Mouse (Mus musculus): ENCODE results near the gene Lrriq1.

The Lrriq1 gene

DNA sequence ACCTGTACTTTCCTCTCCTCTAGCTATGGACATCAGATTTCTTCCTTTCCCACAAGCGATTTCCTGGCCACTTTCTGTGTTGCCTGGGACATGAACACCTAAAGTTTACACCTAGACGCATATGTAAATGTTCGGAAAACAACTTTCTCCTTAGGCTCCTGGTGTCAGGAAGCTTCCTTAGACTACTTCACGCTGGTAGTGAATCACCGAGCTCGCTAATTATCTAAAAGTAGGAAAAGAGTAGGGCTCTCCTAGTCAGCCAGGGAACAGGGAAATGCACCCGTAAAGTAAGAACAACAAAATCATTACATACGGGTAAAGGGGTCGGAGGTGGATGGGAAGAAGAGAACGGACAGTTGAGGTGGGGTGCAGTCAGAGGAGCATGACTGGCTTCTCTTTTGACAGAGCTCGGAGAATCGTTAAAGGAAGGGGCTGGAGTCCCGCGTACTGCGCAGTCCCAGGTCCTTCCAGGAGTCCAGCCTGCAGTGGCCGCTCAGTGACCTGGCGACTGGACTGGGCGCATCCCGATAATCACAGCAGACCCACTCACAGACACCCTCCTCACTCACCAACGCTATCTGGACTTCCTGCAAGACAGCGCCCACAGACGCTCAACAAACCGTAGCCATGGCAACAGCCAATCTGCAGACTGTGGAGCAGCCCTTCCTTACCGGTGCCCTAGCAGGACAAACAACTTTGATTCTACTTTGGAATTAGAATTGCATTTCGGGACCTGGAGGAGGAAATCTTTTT lies at the start of gene Lrriq1:
Lrriq1 (minus strand) TSS at position 616 of the 753 bp plus-strand sequence.
- DNase-seq, result peak; percentile 10

- no peak for DNase-seq
These were observed 18.0 kb upstream of the Lrriq1 start for GRCm38 (mm10) chr10:103253842-103254803.

DNA sequence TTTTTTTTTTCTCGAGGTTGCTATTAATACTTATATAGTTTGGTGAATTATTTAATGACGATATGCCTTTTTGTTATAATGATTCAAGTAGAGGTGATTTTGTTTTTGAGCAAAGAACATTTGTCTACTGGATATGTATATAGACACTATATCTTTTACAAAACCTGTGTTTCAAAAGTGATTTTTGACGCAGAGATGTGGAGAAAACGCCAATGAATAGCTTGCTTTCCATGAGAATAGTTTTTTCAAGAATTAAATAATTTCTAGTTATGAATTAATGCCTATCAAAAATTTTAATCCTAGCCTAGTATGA lies 294 bp upstream of the Lrriq1 start:
- no peak for DNase-seq

DNA sequence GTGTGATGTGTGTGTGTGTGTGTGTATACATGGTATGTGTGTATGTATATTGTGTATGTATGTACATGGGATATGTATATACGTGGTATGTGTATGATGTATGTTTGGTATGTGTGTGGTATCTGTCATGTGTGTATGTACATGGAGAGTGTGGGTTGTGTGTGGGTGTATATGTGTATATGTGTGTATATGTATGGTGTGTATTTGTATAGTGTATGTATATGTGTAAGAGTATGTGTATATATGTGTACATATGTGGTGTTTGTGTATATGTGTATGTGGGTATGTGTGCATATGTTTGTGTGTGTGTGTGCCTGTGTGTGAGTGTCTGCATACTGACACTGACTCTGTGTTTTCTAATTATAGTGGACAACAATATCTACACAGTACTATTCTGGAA lies 9.5 kb downstream of the Lrriq1 start:
- no peak for DNase-seq

DNA sequence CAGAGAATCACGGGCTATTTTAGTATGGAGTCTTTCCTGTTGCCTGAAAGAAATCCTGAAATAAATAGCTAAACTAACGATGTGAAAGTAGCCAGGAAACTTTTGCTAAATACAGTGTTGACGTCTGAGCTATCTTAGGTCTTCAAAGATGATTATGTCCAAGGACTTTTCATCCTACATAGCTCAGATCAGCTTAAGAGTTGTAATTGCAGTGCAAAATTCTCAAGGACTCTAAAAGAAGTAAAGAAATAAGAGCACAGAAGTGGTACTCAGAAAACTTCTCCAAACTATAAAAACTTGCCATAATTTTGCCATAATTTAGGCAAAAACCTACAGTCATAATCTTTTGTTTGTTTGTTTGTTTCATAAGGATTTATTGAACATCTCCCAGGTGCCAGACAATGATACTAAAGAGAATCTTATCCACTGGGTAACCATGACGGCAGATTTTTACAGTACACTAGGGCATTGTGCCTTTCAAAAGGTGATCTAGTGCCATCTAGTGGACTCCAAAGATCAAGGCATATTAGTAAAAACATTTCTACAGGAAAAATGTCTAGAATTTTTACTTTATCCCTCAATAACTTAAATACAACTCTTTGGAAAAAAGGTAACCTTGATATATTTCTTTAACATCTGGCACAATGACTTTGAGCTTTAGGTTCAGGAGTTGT lies 41.3 kb downstream of the Lrriq1 start:
- DNase-seq, result no peak

DNA sequence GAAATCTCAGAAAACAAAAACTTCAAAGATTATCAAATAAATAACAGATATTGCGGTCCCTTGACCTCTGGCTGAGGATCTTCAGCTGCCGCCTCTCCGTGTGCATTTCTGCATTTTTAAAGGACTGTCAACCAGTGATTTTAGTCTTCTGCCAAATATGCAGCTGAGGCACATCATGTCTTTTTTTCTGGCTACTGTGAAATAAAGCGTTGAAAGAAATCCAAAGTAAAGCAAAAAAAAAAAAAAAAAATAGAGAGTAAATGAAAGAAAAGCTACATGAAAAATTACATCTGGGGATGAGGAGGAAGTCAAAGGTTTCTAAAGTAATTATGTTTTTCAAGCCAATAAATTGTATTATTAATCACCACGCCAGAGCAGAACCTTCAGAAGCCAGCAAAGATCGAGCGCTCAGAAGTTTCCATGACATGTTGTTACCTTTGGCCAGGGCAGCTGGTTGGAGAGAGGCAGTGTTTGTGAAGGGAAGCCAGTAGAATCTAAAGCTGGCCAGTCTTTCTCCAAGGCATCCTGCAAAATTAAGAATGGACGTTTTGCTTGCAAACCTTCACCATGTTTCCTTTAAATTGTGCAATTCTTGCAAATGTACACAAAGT lies 90.2 kb downstream of the Lrriq1 start:
- DNase-seq, result no peak

DNA sequence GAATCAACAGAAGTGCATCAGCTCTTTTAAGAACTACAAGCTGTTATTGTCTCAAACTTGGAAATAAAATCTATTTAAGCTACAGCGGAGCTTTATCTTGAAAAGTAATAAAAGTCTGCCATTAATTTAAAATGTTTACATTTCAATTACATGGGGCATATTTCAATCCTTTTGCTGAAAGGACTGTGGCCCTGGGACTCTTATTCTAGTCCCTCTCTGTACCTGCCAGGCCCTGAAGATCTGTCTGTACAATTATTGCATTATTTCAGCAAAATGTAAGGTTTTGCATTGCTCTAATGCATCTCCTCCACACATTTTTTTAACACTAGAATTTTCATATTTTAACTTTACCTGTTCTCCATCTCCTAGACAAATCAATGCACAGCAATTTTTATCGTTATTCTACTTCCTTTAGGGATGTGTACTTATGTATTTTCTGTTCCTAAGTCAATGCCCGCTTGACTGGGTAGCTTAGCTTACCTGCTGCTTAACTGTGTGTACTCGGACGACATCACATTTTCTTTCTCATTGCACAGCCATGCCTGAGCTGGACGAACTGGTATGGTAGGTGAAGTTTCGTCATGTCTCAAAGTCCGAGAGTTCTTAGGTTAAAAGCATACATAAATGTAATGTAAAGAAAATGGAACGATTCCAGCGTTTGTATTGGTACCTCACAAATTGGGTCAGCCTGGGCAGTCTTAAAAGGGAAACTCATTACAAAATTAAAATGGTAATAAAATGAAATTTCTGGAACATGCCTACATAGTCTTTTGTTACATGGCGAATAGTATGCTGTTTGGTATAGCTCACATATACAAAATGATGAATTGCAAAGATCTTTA lies 91.0 kb downstream of the Lrriq1 start:
- no peak for DNase-seq

DNA sequence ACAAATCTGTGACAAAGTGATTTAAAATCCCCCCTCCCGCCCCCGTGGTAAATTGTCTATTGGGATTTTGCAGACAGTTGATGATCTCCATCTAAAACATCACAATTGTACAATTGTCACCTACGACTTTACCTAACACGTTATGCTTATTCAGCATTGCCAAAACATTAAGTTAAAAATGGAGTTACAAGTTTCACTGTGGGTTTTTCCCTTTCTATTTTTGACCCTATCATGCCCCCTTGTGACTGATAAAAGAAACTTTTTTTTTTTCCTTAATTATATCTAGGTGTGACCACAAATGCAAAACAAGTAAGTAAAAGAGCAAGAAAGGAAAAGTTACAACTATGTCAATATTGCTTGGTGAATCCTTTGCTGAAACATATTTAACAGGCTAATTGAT lies 93.6 kb downstream of the Lrriq1 start:
- no peak for DNase-seq

DNA sequence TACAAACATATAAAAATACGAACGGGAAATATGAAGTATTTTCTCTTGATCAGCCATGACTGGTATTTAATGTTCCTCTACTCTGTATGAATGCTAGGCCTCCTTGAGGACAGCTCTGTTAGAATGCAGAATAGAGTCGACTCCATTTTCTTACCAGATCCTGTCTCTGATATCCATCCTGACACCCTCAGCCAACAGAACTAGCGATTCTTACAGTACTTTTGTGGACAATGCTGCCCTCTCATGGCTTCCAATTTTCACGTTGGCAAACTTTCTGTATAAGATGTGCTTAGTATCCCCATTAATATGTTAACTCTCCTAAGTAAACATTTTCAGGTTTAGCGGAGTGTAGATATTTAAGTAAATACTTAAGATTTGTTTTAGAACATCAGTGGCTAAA lies 94.6 kb downstream of the Lrriq1 start:
- no peak for DNase-seq

GRCm38 (mm10) chr10:103140609-103141008 lies 95.5 kb downstream of the Lrriq1 start:
- DNase-seq, result no peak

GRCm38 (mm10) chr10:103114629-103115028 lies 121.5 kb downstream of the Lrriq1 start:
- DNase-seq, result no peak

- no peak for DNase-seq
These were observed 128.0 kb downstream of the Lrriq1 start for GRCm38 (mm10) chr10:103108090-103108489.

DNA sequence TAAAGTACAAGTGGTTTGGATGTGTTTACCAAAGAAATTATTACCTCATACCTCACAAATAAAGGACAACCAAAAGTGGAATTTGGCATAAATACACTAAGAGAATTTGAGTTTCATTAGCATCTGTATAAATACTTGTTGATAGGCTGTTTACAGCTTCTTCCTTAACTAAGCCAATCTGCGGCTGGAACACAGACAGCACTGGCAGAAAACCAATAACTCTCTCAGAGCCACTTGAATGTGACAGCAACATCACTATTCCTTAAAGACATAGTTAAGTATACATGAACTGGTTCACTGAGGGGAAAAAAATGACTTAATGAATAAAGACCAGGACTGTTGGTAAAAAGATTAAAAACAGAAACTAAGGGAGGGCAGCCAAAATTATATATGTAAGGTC lies 150.0 kb downstream of the Lrriq1 start:
- no peak for DNase-seq

GRCm38 (mm10) chr10:103049593-103049992 lies 186.5 kb downstream of the Lrriq1 start:
- DNase-seq, result no peak

- DNase-seq, result no peak
These were observed 189.5 kb downstream of the Lrriq1 start for GRCm38 (mm10) chr10:103046623-103047022.

- DNase-seq, result no peak
These were observed 191.1 kb downstream of the Lrriq1 start for GRCm38 (mm10) chr10:103045019-103045418.

- no peak for DNase-seq
These were observed 201.0 kb downstream of the Lrriq1 start for GRCm38 (mm10) chr10:103035002-103035640.

GRCm38 (mm10) chr10:103030931-103031330 lies 205.2 kb downstream of the Lrriq1 start:
- no peak for DNase-seq

DNA sequence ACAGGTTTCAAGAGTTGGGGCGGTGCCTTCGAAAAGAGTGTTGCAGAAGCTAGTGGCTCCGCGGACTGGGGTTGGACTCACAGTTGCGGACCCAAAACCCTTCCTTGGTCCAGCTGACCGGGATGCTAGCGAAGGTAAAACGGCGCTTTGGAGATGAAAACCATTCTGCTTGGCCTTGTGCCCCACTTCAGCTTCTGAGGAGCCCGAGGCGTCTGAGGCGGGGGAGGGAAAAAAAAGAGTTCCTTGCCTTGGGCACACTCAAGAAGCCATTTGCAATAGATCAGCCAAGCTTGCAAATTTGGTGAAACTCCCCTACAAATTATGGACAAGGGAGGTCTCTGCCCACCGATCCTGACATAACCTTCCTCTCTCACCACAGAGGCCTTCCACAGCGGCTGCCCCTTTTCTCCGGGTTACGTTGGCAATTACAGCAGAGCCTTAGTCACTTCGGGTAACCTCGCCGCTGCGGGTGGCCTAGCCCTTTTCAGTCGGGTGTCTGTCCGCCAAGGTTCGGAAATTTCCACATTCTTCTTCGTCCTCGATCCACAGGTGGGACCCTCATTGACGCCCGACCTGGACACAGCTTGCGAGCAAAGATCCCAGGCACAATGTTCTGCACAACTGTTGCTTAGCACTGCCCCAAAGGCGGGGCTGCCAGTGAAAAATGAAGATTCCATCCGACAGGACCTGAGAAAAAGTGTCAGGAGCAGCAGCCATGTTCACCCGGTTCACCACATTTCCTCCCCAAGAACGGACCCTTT lies 206.2 kb downstream of the Lrriq1 start, which contains the start of gene Alx1:
Alx1 (minus strand) TSS at position 486 of the 761 bp plus-strand sequence.
- DNase-seq, result no peak

- no peak for DNase-seq
These were observed 206.9 kb downstream of the Lrriq1 start for GRCm38 (mm10) chr10:103029132-103029729.
